Mouse (Mus musculus): ENCODE data around the gene Cadm1.

- TF ChIP-seq CTCF (conservative IDR thresholded peaks at IDR 0.05; ENCODE audit: insufficient read depth, insufficient read length, low read depth, low read length) (no peak), POLR2A (IDR thresholded peaks at IDR 0.05; ENCODE audit: low read depth, low read length) (no peak)
Measured at GRCm38 (mm10) chr9:47728852-47729251, 198.9 kb downstream of the Cadm1 start.

Measured in kidney, adult 2 months (tissue).